Mouse (Mus musculus): ENCODE data around the gene Psma6. TPM values are rescaled to one million over a fixed set of nuclear protein-coding genes. Genes with fewer than 3 reads are reported as not detected.
"Not testable (repeated sequence)": the region's sequence is repeated elsewhere in the genome, so short reads cannot be mapped to it uniquely, and the experiment has no call there.

Psma6 gene
- 13.8 and 17.3 TPM in 2 replicates for polyA plus RNA-seq (2012; rRNA removed)

- H3K4me1 ChIP-seq (ENCODE audit: control insufficient read depth, insufficient read depth, insufficient read length, low read length), result no peaks in the 10 kb centered on the region
- 84% methylated on average over 10 of the region's 10 CpGs for WGBS
- no peak within 1 kb of the TSS for H3K27ac ChIP-seq (ENCODE audit: insufficient read depth, low read depth, low read length)
- H3K4me3 ChIP-seq (ENCODE audit: low read depth, low read length), result no peak within 1 kb of the TSS
- H3K36me3 ChIP-seq (ENCODE audit: control insufficient read depth, insufficient read depth, low read length), result peaks cover 6% of the 10 kb centered on the region; the same call in 1 of the 2 replicates
- H3K27me3 ChIP-seq (ENCODE audit: control insufficient read depth, insufficient read depth, low read length), result no peaks in the 10 kb centered on the region
- TF ChIP-seq POLR2A (IDR thresholded peaks at IDR 0.05; ENCODE audit: low read depth, low read length) (no peak), CTCF (IDR thresholded peaks at IDR 0.05; ENCODE audit: extremely low read depth, insufficient read length, insufficient replicate concordance, low read depth, low read length) (no peak)
Measured at GRCm38 (mm10) chr12:55384023-55384749, at the start of gene Psma6. Gene Psma6, plus strand, starts transcription at chr12:55384222.

GRCm38 (mm10) chr12:55338490-55338889, 45.5 kb upstream of the Psma6 start:
- not testable (repeated sequence) for H3K4me1 ChIP-seq (ENCODE audit: control insufficient read depth, insufficient read depth, insufficient read length, low read length); H3K36me3 ChIP-seq (ENCODE audit: control insufficient read depth, insufficient read depth, low read length); H3K27me3 ChIP-seq (ENCODE audit: control insufficient read depth, insufficient read depth, low read length); H3K27ac ChIP-seq (ENCODE audit: insufficient read depth, low read depth, low read length); H3K4me3 ChIP-seq (ENCODE audit: low read depth, low read length)
- 81% methylated on average over 1 of the region's 2 CpGs for WGBS

GRCm38 (mm10) chr12:55343045-55343444, 41.0 kb upstream of the Psma6 start:
- H3K4me1 ChIP-seq (ENCODE audit: control insufficient read depth, insufficient read depth, insufficient read length, low read length); H3K27me3 ChIP-seq (ENCODE audit: control insufficient read depth, insufficient read depth, low read length); H3K4me3 ChIP-seq (ENCODE audit: low read depth, low read length); H3K36me3 ChIP-seq (ENCODE audit: control insufficient read depth, insufficient read depth, low read length); H3K27ac ChIP-seq (ENCODE audit: insufficient read depth, low read depth, low read length): not testable (repeated sequence)
- WGBS, result 53% methylated on average over 1 of the region's 1 CpGs

GRCm38 (mm10) chr12:55343998-55344397, 40.0 kb upstream of the Psma6 start:
- no peaks in the 10 kb centered on the region for H3K36me3 ChIP-seq (ENCODE audit: control insufficient read depth, insufficient read depth, low read length)
- no peak overlapping the region for H3K4me3 ChIP-seq (ENCODE audit: low read depth, low read length)
- TF ChIP-seq POLR2A (IDR thresholded peaks at IDR 0.05; ENCODE audit: low read depth, low read length), result no peak
- TF ChIP-seq CTCF (IDR thresholded peaks at IDR 0.05; ENCODE audit: extremely low read depth, insufficient read length, insufficient replicate concordance, low read depth, low read length), result no peak
- no peak overlapping the region for H3K27ac ChIP-seq (ENCODE audit: insufficient read depth, low read depth, low read length)
- H3K4me1 ChIP-seq (ENCODE audit: control insufficient read depth, insufficient read depth, insufficient read length, low read length), result no peaks in the 10 kb centered on the region
- no peaks in the 10 kb centered on the region for H3K27me3 ChIP-seq (ENCODE audit: control insufficient read depth, insufficient read depth, low read length)
- 90% methylated on average over 11 of the region's 11 CpGs for WGBS

GRCm38 (mm10) chr12:55344583-55344982, 39.4 kb upstream of the Psma6 start:
- Histone ChIP-seq H3K27me3 (ENCODE audit: control insufficient read depth, insufficient read depth, low read length) (no peaks in the 10 kb centered on the region), H3K4me3 (ENCODE audit: low read depth, low read length) (no peak overlapping the region), H3K36me3 (ENCODE audit: control insufficient read depth, insufficient read depth, low read length) (no peaks in the 10 kb centered on the region), H3K4me1 (ENCODE audit: control insufficient read depth, insufficient read depth, insufficient read length, low read length) (no peaks in the 10 kb centered on the region), H3K27ac (ENCODE audit: insufficient read depth, low read depth, low read length) (no peak overlapping the region)
- 78% methylated on average over 13 of the region's 13 CpGs for WGBS
- TF ChIP-seq CTCF (IDR thresholded peaks at IDR 0.05; ENCODE audit: extremely low read depth, insufficient read length, insufficient replicate concordance, low read depth, low read length) (peak; percentile 16; the same call in 1 of the 2 replicates), POLR2A (IDR thresholded peaks at IDR 0.05; ENCODE audit: low read depth, low read length) (no peak)

GRCm38 (mm10) chr12:55353423-55353822, 30.6 kb upstream of the Psma6 start:
- peaks cover 4% of the 10 kb centered on the region; the same call in 1 of the 2 replicates for H3K4me1 ChIP-seq (ENCODE audit: control insufficient read depth, insufficient read depth, insufficient read length, low read length)
- H3K4me3 ChIP-seq (ENCODE audit: low read depth, low read length), result no peak overlapping the region
- no peak for TF ChIP-seq POLR2A (IDR thresholded peaks at IDR 0.05; ENCODE audit: low read depth, low read length)
- no peak for TF ChIP-seq CTCF (IDR thresholded peaks at IDR 0.05; ENCODE audit: extremely low read depth, insufficient read length, insufficient replicate concordance, low read depth, low read length)
- H3K27ac ChIP-seq (ENCODE audit: insufficient read depth, low read depth, low read length), result peak overlapping the region; percentile 12
- 12% methylated on average over 6 of the region's 6 CpGs for WGBS
- H3K36me3 ChIP-seq (ENCODE audit: control insufficient read depth, insufficient read depth, low read length), result no peaks in the 10 kb centered on the region
- no peaks in the 10 kb centered on the region for H3K27me3 ChIP-seq (ENCODE audit: control insufficient read depth, insufficient read depth, low read length)

- Histone ChIP-seq H3K4me3 (ENCODE audit: low read depth, low read length) (no peak overlapping the region), H3K27ac (ENCODE audit: insufficient read depth, low read depth, low read length) (no peak overlapping the region), H3K36me3 (ENCODE audit: control insufficient read depth, insufficient read depth, low read length) (no peaks in the 10 kb centered on the region), H3K4me1 (ENCODE audit: control insufficient read depth, insufficient read depth, insufficient read length, low read length) (peaks cover 4% of the 10 kb centered on the region; the same call in 1 of the 2 replicates), H3K27me3 (ENCODE audit: control insufficient read depth, insufficient read depth, low read length) (no peaks in the 10 kb centered on the region)
- WGBS, result 29% methylated on average over 4 of the region's 4 CpGs
- TF ChIP-seq POLR2A (IDR thresholded peaks at IDR 0.05; ENCODE audit: low read depth, low read length), result no peak
- no peak for TF ChIP-seq CTCF (IDR thresholded peaks at IDR 0.05; ENCODE audit: extremely low read depth, insufficient read length, insufficient replicate concordance, low read depth, low read length)
Measured at GRCm38 (mm10) chr12:55354904-55355303, 29.1 kb upstream of the Psma6 start.

All from small intestine, adult 2 months (tissue).